Mouse (Mus musculus): ENCODE data around the gene Tmem186. TPM values are rescaled to one million over a fixed set of nuclear protein-coding genes. Genes with fewer than 3 reads are reported as not detected.

Gene Tmem186
- polyA plus RNA-seq (2012; rRNA removed) = 12.3 and 13.7 TPM in 2 replicates

DNA sequence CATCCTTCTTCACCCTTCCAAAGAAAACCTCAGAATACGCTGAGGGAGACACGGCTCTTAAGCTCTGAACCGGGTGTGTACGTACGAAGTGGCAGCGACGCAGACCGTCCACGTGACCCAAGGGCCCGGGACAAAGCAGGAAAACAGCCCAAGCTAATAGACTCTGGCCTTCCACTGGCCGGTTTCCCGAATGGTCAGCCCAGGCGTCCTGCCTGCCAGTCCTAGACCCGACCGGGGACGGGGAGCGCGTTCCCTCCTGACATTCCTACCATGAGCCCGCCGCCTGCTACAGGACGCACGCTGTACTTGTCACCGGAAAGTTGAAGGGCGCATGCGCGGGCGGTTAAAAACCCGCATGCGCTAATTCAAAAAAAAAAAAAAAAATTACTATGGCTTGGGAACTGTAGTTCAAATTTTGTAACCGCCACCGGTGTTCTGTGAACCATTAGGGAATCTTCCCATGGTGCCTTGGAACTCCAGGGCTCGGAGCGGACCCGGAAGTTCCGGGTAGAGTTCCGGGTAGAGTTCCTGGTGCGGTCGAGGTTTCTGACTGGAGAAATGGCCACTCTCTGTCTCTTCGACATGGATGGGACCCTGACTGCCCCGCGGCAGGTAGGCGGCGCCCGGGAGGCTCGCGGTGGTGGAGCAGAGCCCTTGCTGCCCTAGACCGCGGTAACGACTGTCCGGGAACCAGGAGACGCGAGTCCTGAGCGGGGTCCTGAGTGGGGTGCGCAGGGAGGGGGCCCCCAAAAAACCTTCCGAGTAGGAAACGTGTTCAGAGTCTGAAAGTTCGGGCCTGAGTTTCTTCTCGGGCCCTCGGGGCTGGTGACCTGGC, at the start of gene Tmem186, which contains the start of gene Pmm2:
TSS of gene Tmem186 (minus strand) at position 496 of the 835 bp plus-strand sequence.
TSS of gene Pmm2 (plus strand) at position 458 of the 835 bp plus-strand sequence.
- peak; percentile 74 for DNase-seq (ENCODE audit: low spot score)

- no peak for DNase-seq (ENCODE audit: low spot score)
These were observed 49.5 kb upstream of the Tmem186 start for GRCm38 (mm10) chr16:8686871-8687535.

DNA sequence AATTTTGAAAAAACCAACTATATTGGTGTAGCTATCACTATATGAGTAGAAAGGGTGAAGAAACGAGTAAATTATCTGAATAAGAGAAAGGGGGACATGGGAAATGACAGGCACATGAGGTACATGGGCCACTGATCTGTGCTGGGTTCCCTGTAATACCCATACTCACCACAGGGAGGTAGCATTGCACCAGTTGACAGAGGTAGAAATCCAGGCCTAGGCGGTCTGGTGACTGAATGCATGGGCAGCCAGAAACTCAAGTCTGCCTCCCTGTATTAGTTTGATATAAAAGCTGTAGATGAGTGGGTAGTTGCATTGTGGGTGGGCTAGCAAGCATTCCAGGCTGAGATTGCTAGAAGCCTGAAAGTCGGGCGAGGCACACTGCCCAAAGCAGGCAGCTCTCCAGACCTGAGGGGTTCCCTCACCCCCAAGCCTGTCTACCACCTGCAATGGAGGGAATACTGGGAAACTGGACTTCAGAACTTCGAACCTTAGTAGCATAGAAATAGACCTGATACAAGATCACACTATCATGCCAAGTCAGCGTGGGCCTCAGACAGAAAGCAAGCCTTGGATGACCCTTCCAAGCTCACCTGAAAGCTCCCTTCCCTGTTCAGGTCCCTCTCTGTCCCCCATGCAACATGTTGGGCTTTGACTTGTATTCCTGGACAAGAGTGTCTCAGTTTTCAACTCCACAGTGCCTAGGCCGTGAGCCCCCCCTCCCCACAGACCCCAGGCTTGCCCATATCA, 48.8 kb upstream of the Tmem186 start:
- no peak for DNase-seq (ENCODE audit: low spot score)

DNA sequence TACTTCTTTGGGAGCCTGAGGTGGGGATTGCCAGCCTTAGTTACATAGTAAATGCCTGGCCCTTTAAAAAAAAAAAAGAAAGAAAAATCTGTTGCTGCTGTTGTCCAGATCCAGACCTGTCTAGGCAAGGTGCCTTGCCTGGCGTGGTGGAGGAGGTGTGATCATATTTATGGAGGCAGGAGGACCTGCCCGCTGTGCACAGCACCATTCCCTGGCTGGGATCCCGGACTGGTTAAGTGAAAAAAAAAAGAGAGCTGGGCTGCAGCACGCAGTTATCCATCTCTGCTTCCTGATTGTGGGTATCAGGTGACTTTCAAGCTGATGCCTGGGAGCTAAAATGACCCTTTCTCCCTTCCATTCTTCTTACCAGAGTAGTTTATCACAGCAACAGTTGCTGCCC, 47.6 kb upstream of the Tmem186 start:
- DNase-seq (ENCODE audit: low spot score) = no peak

- DNase-seq (ENCODE audit: low spot score) = no peak
These were observed 43.0 kb upstream of the Tmem186 start, which contains the start of gene Gm5767 for GRCm38 (mm10) chr16:8680470-8680869. Gm5767 (plus strand) TSS chr16:8680770.

GRCm38 (mm10) chr16:8679780-8680179, 42.3 kb upstream of the Tmem186 start:
- no peak for DNase-seq (ENCODE audit: low spot score)

GRCm38 (mm10) chr16:8678676-8679075, 41.2 kb upstream of the Tmem186 start:
- no peak for DNase-seq (ENCODE audit: low spot score)

GRCm38 (mm10) chr16:8678035-8678434, 40.5 kb upstream of the Tmem186 start:
- no peak for DNase-seq (ENCODE audit: low spot score)

GRCm38 (mm10) chr16:8676800-8677199, 39.3 kb upstream of the Tmem186 start:
- DNase-seq (ENCODE audit: low spot score) = no peak

DNA sequence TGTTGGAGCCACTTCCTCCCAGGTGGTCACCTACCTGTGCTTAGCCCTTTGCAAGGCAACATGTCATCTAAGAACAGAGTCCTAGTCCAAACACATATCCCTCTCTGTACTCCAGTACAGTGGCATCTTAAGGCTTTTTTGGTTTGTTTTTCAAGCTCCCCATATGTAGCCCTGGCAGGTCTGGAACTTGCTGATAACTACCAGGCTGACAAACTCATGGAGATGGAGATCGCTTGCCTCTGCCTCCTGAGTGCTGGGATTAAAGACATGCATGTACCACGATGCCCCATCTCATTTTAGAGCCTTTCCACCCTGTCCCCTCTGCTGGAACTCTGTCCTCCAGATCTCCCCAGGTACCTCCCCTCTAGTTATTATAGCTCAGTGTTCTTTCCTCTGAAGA, 38.7 kb upstream of the Tmem186 start:
- DNase-seq (ENCODE audit: low spot score) = no peak

- no peak for DNase-seq (ENCODE audit: low spot score)
These were observed 38.0 kb upstream of the Tmem186 start for GRCm38 (mm10) chr16:8675559-8675958.

GRCm38 (mm10) chr16:8674165-8674564, 36.7 kb upstream of the Tmem186 start:
- DNase-seq (ENCODE audit: low spot score) = no peak

GRCm38 (mm10) chr16:8673343-8673742, 35.8 kb upstream of the Tmem186 start:
- DNase-seq (ENCODE audit: low spot score) = no peak

- DNase-seq (ENCODE audit: low spot score) = no peak
These were observed 35.3 kb upstream of the Tmem186 start for GRCm38 (mm10) chr16:8672811-8673210.

GRCm38 (mm10) chr16:8672350-8672687, 34.8 kb upstream of the Tmem186 start:
- no peak for DNase-seq (ENCODE audit: low spot score)

- DNase-seq (ENCODE audit: low spot score) = peak; percentile 88
These were observed 34.2 kb upstream of the Tmem186 start, which contains the start of gene Carhsp1 for GRCm38 (mm10) chr16:8671551-8672349. Carhsp1 (minus strand) TSS chr16:8672155.

DNA sequence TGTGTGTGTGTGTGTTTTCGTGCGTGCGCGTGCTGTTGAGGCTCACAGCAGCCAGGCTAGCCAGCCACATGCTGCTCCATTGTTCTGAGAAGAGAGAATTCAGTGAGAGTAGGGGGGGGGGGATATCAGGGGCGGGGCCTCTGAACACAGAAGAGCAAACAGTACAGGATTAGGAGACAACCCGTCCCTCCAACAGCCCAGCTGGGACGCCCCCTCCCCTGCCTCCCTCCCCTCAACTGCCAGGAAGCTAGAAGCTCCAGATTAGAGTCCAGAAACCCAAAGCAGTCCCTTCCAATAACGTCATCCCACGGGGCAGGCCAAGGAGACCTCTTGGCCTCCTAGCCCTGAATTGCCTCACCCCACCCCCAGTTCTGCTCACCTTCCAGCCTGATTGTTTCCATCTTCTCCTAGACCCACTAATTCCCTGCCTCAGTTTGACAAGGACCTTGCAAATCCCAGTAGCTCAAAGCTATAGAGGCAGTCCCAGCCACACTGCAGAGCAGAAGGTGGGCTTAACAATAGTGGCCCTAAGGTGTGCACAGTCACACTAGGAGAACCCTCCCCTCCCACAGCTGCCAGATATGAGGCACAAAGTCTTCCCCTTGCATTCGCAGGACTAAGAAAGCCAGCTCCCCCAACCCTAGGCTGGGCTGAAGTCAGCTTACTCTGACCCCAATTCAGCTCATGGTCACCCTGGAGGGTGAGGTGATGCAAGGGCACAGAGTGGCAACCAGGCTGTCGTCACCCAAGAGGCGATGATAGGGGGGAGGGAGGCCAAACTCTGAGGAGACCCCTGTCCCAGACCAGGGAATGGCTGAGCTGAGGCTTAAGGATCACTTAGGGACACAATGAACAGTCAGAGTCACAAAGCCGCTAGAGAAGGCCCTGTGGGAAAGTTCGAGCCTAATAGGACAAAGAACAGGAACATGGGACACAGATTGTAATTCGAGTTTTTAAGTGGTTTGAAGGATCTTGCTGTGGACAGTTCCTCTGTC, 32.8 kb upstream of the Tmem186 start:
- DNase-seq (ENCODE audit: low spot score) = no peak

DNA sequence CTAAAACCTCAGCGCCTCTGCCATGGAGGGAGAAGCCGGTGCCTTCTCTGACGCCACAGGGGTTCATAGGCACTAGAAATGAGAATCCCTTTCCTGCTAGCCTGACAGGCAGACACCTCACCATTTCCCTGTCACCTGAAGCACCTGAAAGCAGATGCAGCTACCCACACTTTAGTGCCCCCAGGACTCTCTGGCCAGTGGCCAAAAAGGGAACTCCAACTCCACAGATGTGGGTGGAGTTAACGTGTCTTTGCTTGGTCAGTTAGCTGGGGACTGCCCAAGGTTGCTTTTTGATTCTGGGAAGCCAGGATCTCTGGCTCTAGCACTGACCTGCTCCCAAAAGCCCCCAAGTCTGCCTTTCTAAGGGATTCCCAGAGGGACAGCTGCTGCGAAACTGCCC, 31.9 kb upstream of the Tmem186 start:
- DNase-seq (ENCODE audit: low spot score) = no peak

- DNase-seq (ENCODE audit: low spot score) = no peak
These were observed 30.9 kb upstream of the Tmem186 start for GRCm38 (mm10) chr16:8668386-8668785.

DNA sequence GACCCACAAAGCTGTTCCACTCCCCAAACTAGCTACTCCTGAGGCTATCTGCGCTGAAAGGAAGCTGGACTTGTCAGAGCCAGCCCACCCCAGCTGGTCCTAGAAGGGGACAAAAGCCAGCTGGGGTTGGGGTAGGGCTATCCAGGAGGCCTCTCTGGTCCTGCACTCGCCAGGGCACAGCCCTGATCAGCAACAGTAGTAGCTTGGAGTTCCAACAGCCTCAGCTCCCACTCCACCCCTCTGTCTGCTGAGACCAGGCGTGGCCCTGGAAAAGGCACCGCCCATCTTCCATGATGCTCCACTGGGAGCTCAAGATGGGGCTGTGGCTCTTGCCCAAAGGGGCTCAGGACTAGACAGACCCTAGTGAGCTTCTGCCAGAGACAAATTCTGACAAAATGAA, 30.3 kb upstream of the Tmem186 start:
- no peak for DNase-seq (ENCODE audit: low spot score)
